Mouse (Mus musculus) hindbrain, embryonic 10.5 days (tissue): ENCODE data around the gene Olfm2. TPM values are rescaled to one million over a fixed set of nuclear protein-coding genes. Genes with fewer than 3 reads are reported as not detected.
A peak's percentile ranks its signal among the peaks of the same experiment; 100 is the strongest.
"Not testable (repeated sequence)": the region's sequence is repeated elsewhere in the genome, so short reads cannot be mapped to it uniquely, and the experiment has no call there.

Experiments
- DNase-seq: peaks from one replicate; pipeline ENCODE4 v3.0.0-alpha.2; 2017; ENCODE audit warnings: low spot score
- H3K27ac ChIP-seq: fragments of 300-500 bp; sonication (generic); 2 replicates; pipeline ENCODE4 v1.5.1; 2016; ENCODE audit warnings: mild to moderate bottlenecking, moderate library complexity
- H3K27me3 ChIP-seq: fragments of 300-500 bp; sonication (generic); 2 replicates; pipeline ENCODE4 v1.6.1; 2016; ENCODE audit warnings: mild to moderate bottlenecking; ENCODE audit not compliant: poor library complexity, insufficient read depth, severe bottlenecking
- H3K36me3 ChIP-seq: fragments of 300-500 bp; sonication (generic); 2 replicates; pipeline ENCODE4 v1.6.1; 2016; ENCODE audit warnings: mild to moderate bottlenecking, moderate library complexity
- H3K4me1 ChIP-seq: fragments of 300-500 bp; sonication (generic); replicated peaks from 2 replicates; pipeline ENCODE4 v1.6.1; 2016; ENCODE audit warnings: mild to moderate bottlenecking
- H3K4me3 ChIP-seq: fragments of 300-500 bp; sonication (generic); 2 replicates; pipeline ENCODE4 v1.5.1; 2016; ENCODE audit warnings: mild to moderate bottlenecking, moderate library complexity
- H3K9me3 ChIP-seq: fragments of 300-500 bp; sonication (generic); 2 replicates; pipeline ENCODE4 v1.6.1; 2016; ENCODE audit warnings: mild to moderate bottlenecking, moderate library complexity
- WGBS: fragments of 180-500 bp; shearing (Covaris S2); methylation state at CpG from one replicate; pipeline ENCODE4 v1.1.7; 2016; 5-methylcytosine and 5-hydroxymethylcytosine counted together
- polyA plus RNA-seq: library from polyadenylated mRNA; unstranded; fragments of >200 nt; fragmentation: Nextera tagmentation; extraction: Ambion mirVana; gene quantifications from 2 replicates; pipeline ENCODE4 v1.2.1, GENCODE M21; 2016

Gene Olfm2
- polyA plus RNA-seq, 1 experiment from 2014 or later: 76.4 TPM

GRCm38 (mm10) chr9:20712934-20713477 lies 33.1 kb downstream of the Olfm2 start:
- DNase-seq: no peak
- H3K4me3 ChIP-seq: no peak overlapping the region
- 59% methylated on average over 5 of the region's 5 CpGs for WGBS

GRCm38 (mm10) chr9:20710471-20710870 lies 35.7 kb downstream of the Olfm2 start:
- Histone ChIP-seq H3K27me3 (no peaks in the 10 kb centered on the region), H3K4me1 (peaks cover 19% of the 10 kb centered on the region), H3K36me3 (peaks cover 50% of the 10 kb centered on the region), H3K9me3 (peaks cover 3% of the 10 kb centered on the region; the same call in 1 of the 2 replicates), H3K4me3 (no peak overlapping the region), H3K27ac (no peak overlapping the region)
- no peak for DNase-seq
- 89% methylated on average over 3 of the region's 3 CpGs for WGBS

More at GRCm38 (mm10) chr9:20712934-20713477, 33.1 kb downstream of the Olfm2 start:
- Histone ChIP-seq H3K4me1 (peaks cover 19% of the 10 kb centered on the region), H3K27me3 (no peaks in the 10 kb centered on the region), H3K36me3 (peaks cover 54% of the 10 kb centered on the region), H3K27ac (peak overlapping the region; percentile 80), H3K9me3 (peaks cover 3% of the 10 kb centered on the region; the same call in 1 of the 2 replicates)

- H3K27ac ChIP-seq: no peak overlapping the region
- H3K9me3 ChIP-seq: no peaks in the 10 kb centered on the region
- 41% methylated on average over 4 of the region's 4 CpGs for WGBS
- peaks cover 37% of the 10 kb centered on the region for H3K36me3 ChIP-seq
- H3K4me1 ChIP-seq: peaks cover 16% of the 10 kb centered on the region
- DNase-seq: no peak
- no peak overlapping the region for H3K4me3 ChIP-seq
- H3K27me3 ChIP-seq: no peaks in the 10 kb centered on the region
Observed at GRCm38 (mm10) chr9:20705981-20706380, 40.2 kb downstream of the Olfm2 start.

GRCm38 (mm10) chr9:20705420-20705819 lies 40.7 kb downstream of the Olfm2 start:
- no peak overlapping the region for H3K4me3 ChIP-seq
- no peak for DNase-seq
- H3K4me1 ChIP-seq: peaks cover 16% of the 10 kb centered on the region
- peaks cover 36% of the 10 kb centered on the region for H3K36me3 ChIP-seq
- H3K9me3 ChIP-seq: no peaks in the 10 kb centered on the region
- H3K27me3 ChIP-seq: no peaks in the 10 kb centered on the region
- H3K27ac ChIP-seq: no peak overlapping the region

- H3K4me1 ChIP-seq: peaks cover 19% of the 10 kb centered on the region
- 40% methylated on average over 8 of the region's 8 CpGs for WGBS
- H3K9me3 ChIP-seq: peaks cover 5% of the 10 kb centered on the region; the same call in 1 of the 2 replicates
- H3K27ac ChIP-seq: peak overlapping the region; percentile 87
- peaks cover 32% of the 10 kb centered on the region for H3K36me3 ChIP-seq
- no peak overlapping the region; the same call in 1 of the 2 replicates for H3K4me3 ChIP-seq
- DNase-seq: peak; percentile 29
- H3K27me3 ChIP-seq: no peaks in the 10 kb centered on the region
Observed at GRCm38 (mm10) chr9:20703832-20704380, 42.2 kb downstream of the Olfm2 start.

GRCm38 (mm10) chr9:20697466-20697865 lies 48.7 kb downstream of the Olfm2 start:
- 12% methylated on average over 8 of the region's 8 CpGs for WGBS
- 0 out of 2 replicates have a peak, but pooled peaks cover 15% of the 10 kb centered on the region for H3K27me3 ChIP-seq
- DNase-seq: peak; percentile 89
- H3K4me1 ChIP-seq: peaks cover 68% of the 10 kb centered on the region
- peaks cover 21% of the 10 kb centered on the region for H3K36me3 ChIP-seq
- 0 out of 2 replicates have a peak overlapping the region, but pooled peaks have one; percentile 7 for H3K4me3 ChIP-seq
- H3K27ac ChIP-seq: peak overlapping the region; percentile 91
- peaks cover 8% of the 10 kb centered on the region for H3K9me3 ChIP-seq

- H3K9me3 ChIP-seq: peaks cover 8% of the 10 kb centered on the region
- WGBS: 59% methylated on average over 5 of the region's 5 CpGs
- peaks cover 72% of the 10 kb centered on the region for H3K4me1 ChIP-seq
- peaks cover 16% of the 10 kb centered on the region for H3K36me3 ChIP-seq
- no peak overlapping the region for H3K4me3 ChIP-seq
- no peak for DNase-seq
- H3K27ac ChIP-seq: peak overlapping the region; percentile 91
- H3K27me3 ChIP-seq: 0 out of 2 replicates have a peak, but pooled peaks cover 17% of the 10 kb centered on the region
Observed at GRCm38 (mm10) chr9:20696107-20696712, 49.9 kb downstream of the Olfm2 start.

- Histone ChIP-seq H3K27ac (peak overlapping the region; percentile 91), H3K4me1 (peaks cover 82% of the 10 kb centered on the region), H3K36me3 (peaks cover 2% of the 10 kb centered on the region), H3K4me3 (peak overlapping the region; percentile 46), H3K9me3 (peaks cover 4% of the 10 kb centered on the region), H3K27me3 (0 out of 2 replicates have a peak, but pooled peaks cover 19% of the 10 kb centered on the region)
- peak; percentile 44 for DNase-seq
- 3% methylated on average over 25 of the region's 25 CpGs for WGBS
Observed at GRCm38 (mm10) chr9:20694721-20695235, 51.4 kb downstream of the Olfm2 start.

- Histone ChIP-seq H3K4me1 (peaks cover 75% of the 10 kb centered on the region), H3K27ac (peak overlapping the region; percentile 74), H3K9me3 (peaks cover under 1% of the 10 kb centered on the region; the same call in 1 of the 2 replicates), H3K27me3 (0 out of 2 replicates have a peak, but pooled peaks cover 19% of the 10 kb centered on the region), H3K4me3 (no peak overlapping the region), H3K36me3 (no peaks in the 10 kb centered on the region; the same call in 1 of the 2 replicates)
- no peak for DNase-seq
- WGBS: 90% methylated on average over 3 of the region's 3 CpGs
Observed at GRCm38 (mm10) chr9:20692863-20693262, 53.3 kb downstream of the Olfm2 start.

GRCm38 (mm10) chr9:20690449-20690848 lies 55.7 kb downstream of the Olfm2 start:
- WGBS: 88% methylated on average over 2 of the region's 2 CpGs

GRCm38 (mm10) chr9:20689913-20690312 lies 56.2 kb downstream of the Olfm2 start:
- H3K27me3 ChIP-seq: 0 out of 2 replicates have a peak, but pooled peaks cover 11% of the 10 kb centered on the region
- no peaks in the 10 kb centered on the region for H3K9me3 ChIP-seq
- DNase-seq: peak; percentile 38
- H3K4me3 ChIP-seq: no peak overlapping the region
- H3K27ac ChIP-seq: peak overlapping the region; percentile 79
- no peaks in the 10 kb centered on the region; the same call in 1 of the 2 replicates for H3K36me3 ChIP-seq
- H3K4me1 ChIP-seq: peaks cover 51% of the 10 kb centered on the region
- WGBS: 3% methylated on average over 4 of the region's 4 CpGs

More at GRCm38 (mm10) chr9:20690449-20690848, 55.7 kb downstream of the Olfm2 start:
- DNase-seq, H3K9me3 ChIP-seq, H3K36me3 ChIP-seq, H3K4me3 ChIP-seq: not testable (repeated sequence)
- Histone ChIP-seq H3K27me3 (0 out of 2 replicates have a peak, but pooled peaks cover 15% of the 10 kb centered on the region), H3K27ac (peak overlapping the region; percentile 79), H3K4me1 (peaks cover 53% of the 10 kb centered on the region)

- no peaks in the 10 kb centered on the region for H3K9me3 ChIP-seq
- H3K27ac ChIP-seq: peak overlapping the region; percentile 79
- H3K36me3 ChIP-seq: no peaks in the 10 kb centered on the region; the same call in 1 of the 2 replicates
- peaks cover 46% of the 10 kb centered on the region for H3K4me1 ChIP-seq
- no peak for DNase-seq
- WGBS: 13% methylated on average over 1 of the region's 1 CpGs
- no peak overlapping the region for H3K4me3 ChIP-seq
- H3K27me3 ChIP-seq: 0 out of 2 replicates have a peak, but pooled peaks cover 6% of the 10 kb centered on the region
Observed at GRCm38 (mm10) chr9:20689403-20689802, 56.7 kb downstream of the Olfm2 start.
